Mouse (Mus musculus): ENCODE results near the gene Mapkapk3. TPM values are rescaled to one million over a fixed set of nuclear protein-coding genes. Genes with fewer than 3 reads are reported as not detected.

The Mapkapk3 gene
- total RNA-seq, 2 experiments from 2014 or later: 42.8 to 55.6 TPM

DNA sequence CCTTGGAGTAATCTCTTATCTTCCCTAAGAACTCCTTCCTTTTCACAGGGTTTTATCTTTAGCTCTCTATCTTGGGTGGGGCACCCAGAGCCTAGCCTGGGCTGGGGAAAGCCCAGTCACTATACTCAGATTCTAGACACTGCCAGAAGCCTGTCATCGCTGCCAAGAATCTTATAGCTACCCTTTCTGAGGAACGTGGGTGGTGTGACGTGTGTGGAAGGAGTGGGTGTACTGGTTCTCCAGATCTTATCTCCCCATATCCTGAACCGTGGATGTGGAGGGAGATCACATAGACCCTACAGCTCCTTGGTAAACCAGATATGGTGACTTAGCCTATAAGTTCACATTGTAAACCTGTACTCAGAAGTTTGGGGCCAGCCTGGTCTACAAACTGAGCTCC, 5.9 kb upstream of the Mapkapk3 start:
- no peak for DNase-seq (ENCODE audit: low spot score in 2 of 2)

DNA sequence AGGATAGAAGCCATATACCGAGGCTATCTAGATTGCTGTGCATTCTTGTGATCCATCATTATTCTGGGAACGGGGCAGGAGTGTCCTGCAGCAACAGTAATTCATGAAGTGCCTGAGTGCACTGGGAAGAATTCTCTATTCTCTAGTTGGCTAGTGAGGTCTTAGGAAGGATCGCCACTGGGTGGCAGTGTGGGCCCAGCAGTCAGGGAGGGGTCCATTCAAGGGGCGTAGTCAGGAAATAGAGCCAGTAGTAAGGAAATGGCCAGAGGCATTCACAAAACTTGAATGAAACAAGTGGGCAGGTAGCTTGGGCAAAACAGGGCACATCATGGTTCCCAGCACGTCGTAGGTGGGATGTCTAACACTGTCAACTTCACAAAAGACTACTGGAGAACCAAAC, 4.6 kb upstream of the Mapkapk3 start:
- DNase-seq (ENCODE audit: low spot score in 2 of 2): peak; percentile 81 to 85

DNA sequence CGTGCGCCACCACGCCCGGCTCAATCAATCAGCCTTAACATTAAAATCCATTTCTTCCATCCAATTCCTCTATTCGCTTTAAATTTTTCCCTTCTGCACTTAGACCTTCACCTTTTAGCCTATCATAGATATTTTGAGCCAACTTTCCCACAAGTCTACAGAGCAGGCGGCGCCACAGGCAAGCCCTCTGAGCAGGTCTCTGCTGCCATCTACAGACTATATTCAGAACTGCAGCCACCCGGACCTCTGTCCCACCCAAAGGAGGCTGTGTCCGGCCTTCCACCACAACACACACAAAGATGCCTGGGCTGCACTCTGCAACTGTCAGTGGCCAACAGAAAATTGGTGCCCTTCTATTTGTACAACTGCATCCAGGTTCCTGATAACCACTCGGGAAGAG, 1.2 kb upstream of the Mapkapk3 start:
- peak; percentile 89 to 90 for DNase-seq (ENCODE audit: low spot score in 2 of 2)

DNA sequence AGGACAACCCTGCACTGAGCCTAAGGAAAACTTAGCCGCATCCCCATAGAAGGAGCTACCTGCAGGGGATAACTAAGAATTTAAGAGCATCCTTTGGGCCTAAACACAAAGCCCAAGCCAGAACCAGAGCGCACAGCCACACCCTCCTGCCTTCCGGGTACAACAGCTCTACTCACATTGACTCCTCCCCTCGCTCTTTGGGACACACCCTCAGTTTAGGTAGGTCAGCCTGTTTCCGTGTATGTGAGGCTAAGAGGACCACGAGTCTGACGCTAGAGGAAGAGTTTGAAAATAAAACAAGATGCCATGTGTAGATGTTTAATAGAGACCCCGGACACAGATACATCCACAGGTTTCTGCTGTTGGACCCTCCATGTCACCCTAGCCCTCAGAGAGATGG, 966 bp downstream of the Mapkapk3 start:
- DNase-seq (ENCODE audit: low spot score in 2 of 2): no peak

DNA sequence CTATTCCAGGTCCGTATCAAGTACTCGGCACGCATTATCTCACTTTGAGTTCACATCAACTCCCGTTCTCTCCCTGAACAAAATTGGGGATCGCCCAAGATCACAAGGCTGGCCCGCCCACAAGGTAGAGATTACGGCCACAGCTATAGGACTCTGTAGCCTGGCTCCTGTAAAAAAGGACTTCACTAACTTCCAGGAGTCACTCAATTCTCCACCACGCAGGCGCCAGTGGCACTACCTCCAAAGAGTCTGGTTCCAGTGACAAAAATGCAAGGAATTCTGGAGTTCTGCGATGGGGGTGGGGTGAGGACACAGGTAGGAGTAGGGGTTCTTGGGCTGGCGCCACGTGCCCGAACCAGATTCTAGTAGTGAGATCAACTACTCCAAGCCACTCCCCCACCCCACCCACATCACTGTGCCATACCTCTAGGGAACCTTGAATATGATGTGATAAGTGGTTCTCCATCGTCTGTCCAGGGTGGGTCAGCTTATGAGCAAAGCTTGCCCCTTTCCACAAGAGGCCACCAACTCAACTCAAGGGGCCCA, 1.5 kb downstream of the Mapkapk3 start:
- no peak for DNase-seq (ENCODE audit: low spot score in 2 of 2)

DNA sequence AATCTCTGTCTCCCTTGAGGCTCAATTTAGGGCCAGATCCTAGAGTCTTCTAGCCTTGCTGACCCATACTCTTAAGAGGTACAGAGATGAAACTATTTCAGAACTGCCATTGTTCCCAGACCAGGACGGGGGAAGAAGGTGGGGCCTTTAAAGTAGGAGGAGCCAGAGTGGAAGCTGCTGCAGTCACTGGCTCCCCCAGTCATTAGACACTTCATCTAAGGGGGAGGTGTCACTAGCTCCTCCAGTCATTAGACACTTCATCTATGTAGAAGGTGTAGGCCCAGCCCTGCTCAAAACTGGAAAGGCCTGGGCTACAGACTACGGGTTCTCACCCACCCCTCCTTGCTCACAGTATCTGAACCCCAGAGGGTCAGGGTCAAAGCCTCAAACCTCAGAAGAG, 2.4 kb downstream of the Mapkapk3 start:
- no peak for DNase-seq (ENCODE audit: low spot score in 2 of 2)

DNA sequence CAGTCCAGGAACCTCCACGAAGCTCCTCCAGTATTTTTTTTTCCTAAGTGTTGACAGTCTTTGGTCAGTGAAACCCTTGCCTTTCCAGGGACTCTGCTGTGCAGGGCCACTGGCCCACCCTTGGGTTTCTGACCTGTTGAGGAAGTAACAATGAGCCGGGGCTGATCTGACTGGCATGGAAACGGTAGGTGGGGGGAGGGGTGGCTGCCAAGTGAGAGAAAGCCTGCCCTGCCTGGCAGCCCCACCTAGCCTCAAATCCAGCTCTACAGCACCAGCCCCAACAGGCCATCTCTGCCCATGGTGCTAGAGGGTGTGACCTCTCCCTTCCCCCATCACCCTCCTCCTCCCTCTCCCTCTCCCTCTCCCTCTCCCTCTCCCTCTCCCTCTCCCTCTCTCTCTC, 4.7 kb downstream of the Mapkapk3 start:
- DNase-seq (ENCODE audit: low spot score in 2 of 2): no peak

DNA sequence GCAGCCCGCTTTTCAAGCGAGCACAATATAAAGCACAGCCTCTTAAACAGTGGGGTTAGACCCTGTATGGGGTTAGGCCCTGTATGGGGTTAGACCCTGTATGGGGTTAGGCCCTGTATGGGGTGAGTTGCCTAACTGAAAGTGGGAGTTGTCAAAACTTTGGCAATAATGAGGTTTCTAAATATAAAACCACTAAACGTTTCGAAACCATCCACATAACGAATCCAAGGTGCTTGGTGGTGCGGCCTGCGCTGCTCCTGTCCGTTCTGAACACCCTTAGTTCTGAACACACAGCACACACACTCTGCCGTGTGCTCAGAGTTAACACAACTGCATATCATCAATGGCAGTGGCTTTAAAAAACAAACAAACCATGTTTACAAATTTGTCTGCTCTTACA, 6.7 kb downstream of the Mapkapk3 start:
- DNase-seq (ENCODE audit: low spot score in 2 of 2): no peak

DNA sequence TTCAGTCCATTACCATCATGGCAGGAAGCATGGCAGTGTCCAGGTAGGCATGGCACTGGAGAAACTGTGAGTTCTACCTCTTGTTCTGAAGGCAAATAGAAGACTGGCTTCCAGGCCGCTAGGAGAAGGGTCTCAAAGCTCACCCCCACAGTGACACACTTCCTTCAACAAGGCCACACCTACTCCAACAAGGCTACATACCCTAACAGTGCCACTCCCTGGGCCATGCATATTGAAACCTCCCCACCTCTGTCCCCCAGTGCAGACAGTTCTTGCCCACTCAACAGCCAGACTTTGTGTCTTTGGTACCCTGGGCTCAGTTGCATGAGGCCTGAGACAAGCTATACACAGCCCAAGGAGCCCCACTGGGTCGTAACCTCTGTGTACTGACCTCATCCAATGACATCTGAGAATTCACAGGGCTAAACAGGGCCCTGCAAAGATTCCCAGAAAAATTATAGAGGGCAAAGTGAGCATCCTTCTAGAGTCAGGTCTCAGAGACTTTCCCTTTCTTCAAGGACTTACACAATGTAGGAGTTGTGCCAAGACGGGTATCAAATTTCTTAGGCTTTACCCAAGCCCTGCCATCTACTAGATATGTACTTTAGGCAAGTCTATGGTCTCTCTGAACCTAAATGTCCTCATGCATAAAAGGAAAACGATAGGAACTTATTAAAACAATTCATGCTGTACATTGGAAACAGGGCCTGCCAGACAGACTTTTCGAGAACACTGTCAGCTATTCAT, 8.3 kb downstream of the Mapkapk3 start:
- no peak for DNase-seq (ENCODE audit: low spot score in 2 of 2)

DNA sequence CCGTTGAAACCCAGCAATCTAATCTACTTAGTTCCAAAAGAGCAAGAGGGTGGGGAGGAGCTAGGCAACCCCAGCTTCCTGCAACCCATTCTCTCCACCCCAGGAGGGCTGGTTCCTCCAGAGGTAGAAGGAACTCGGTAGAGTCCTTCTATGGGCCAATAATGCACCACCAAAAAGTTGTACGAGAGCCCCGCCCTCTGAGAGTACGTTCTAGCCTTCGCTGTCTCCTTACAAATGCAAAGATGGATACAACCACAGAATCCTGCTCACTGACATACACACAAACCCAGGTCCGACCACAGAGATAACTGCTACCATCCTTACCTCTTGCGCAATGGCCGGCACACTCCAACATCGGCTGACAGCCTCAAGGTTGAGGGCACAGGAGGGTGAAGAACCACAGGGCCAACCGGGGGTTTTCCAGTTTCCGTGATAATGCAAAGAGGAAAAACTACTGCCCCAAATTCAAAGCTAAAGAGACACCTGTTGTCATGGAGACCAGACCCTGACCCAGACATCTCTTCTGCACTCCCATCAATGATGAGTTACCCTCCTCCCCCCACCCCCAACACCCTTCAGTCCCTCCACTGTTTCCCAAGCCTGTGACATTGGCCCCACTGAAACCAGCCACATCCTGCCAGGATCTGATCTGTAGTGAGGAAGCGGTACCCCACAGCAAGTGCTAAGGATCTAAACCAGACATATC, 9.2 kb downstream of the Mapkapk3 start:
- DNase-seq (ENCODE audit: low spot score in 2 of 2): no peak

DNA sequence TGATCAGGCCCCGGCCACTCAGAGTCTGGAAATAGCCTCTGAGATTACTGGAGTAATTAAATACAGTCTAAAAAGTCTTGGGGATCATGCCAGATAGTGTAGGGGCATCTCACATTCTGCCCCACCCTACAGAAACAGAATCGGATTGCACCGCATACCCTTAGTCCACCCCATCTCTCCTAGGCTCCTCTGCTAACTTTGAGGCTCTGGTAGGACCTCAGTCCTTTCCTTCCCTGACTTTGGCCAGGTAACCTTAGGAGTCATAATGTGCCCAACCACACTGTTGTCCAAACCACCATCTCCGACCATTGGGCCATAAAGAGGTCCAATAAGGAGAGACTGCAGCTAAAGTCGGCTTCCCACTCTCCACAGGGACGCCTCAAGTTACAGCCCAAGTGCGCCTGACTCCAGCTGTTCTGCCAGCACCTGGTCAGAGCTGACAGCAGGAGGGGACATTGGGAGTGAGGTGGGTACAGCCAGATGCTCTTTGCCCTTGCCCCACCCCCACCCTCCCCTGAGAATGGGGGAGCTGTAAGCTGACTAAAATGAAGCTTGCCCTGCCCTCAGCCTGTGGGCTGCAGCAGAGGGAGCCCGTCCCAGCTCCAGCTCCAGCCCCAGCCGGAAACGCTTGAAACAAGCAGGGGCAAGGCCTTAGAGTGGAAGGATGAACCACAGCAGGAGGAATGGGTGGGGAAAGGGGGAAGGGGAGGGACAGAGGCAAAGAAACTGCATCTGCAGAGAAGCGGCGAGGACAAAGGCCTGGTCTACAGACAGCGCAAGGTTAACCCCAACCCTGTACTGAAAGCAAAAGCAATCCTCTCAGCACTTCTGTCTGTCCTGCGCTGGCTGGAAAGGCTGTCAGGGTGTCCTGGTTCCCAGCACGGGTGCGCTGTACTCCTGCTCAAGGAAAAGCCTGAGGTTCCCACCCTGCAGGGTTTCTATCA, 10.0 kb downstream of the Mapkapk3 start:
- DNase-seq (ENCODE audit: low spot score in 2 of 2): no peak

DNA sequence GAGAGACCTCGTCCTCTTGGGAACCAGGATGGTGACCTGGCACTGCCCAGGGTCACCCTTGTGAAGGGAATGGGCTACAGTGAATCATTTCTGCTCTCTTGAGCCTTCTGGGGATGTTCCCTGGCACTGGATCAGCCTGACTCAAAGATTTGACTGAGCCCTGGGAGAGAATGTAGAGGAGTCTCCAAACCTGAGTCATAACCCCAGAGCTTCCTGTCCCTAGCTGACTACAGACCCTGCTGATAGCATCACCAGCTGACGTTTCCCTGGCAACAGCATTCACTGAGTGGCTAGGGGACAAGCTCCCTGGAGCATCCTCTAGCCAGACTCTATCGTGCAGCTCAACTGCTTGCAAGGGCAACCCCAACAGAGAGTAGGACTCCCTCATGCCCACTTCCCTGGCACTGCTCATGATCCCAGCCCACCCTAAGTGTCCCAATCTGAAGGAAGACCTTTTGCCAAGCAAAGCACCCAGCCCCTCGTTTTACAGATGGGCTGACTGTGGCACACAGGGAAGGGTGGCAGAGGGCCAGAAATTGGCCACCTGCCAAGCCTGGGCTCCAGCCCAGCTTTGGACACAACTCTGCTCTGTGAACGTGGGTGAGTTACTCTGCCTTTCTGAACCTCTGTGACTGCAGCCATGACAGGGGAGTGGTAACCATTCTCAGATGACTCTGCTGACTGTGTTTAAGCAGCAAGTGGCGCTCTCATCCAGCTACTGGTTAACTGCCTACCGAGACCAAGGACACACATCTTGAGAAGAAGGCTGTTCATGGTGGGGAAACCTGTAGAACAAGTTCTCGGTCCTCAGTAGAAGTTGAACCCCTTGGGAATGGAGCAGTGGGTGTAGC, 10.9 kb downstream of the Mapkapk3 start:
- DNase-seq (ENCODE audit: low spot score in 2 of 2): peak in 1 of 2 experiments; percentile 63

DNA sequence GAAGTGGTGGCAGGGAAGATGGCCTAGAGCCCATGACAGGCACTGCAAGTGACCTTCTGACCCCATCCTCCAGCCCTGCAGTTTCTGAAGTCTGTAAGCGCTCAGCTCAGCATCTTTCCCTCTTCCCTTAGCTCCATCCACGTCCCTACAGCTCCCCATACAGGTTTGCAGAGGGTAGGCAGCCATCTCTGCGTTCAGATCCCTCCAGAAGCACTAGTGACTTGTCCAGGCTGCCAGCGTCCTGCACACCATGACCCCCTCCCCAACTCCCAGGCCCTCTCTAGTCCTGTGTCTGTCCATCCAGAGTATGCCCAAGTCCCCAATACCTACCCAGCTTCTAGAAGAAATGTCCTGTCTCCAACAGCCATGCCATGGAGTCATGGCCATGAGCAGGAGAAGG, 11.6 kb downstream of the Mapkapk3 start:
- DNase-seq (ENCODE audit: low spot score in 2 of 2): no peak

DNA sequence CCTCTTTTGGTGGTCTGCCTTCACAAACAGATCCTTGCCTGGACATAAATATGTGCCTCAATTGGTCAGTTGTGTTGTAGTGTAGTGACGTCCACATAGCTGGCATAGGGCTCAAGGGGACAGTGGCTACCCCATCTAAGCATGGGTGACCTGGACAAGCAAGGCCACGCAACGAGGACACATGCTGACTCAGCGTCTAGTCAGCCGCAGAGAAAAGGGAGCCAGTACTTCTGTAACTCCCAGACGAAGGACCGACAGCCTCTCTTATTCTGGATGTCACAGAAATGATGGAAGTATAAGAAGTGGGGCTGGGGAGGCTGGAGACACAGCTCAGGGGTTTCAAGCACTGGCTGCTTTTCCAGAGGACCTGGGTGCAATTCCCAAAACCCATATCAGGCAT, 12.1 kb downstream of the Mapkapk3 start:
- peak in 1 of 2 experiments; percentile 52 for DNase-seq (ENCODE audit: low spot score in 2 of 2)

DNA sequence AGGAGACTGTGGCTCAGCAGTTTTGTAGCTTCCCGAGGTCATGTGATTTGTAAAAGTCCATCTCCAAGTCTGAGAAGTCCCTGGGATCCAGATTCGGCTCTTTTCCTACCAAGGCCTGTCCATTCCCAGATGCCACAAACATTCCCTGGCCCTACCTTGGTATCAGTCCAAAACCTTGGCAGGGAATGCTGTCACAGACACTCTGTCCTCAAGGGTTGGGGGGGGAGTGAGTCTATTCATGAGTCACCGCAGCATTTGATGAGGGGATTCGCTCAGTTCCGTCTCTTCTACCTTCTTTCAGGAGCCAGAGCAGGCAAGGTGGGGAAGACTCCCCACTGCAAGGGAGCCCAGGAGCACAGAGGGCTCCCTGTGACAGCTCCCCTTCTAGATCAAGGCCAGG, 14.0 kb downstream of the Mapkapk3 start:
- DNase-seq (ENCODE audit: low spot score in 2 of 2): no peak

DNA sequence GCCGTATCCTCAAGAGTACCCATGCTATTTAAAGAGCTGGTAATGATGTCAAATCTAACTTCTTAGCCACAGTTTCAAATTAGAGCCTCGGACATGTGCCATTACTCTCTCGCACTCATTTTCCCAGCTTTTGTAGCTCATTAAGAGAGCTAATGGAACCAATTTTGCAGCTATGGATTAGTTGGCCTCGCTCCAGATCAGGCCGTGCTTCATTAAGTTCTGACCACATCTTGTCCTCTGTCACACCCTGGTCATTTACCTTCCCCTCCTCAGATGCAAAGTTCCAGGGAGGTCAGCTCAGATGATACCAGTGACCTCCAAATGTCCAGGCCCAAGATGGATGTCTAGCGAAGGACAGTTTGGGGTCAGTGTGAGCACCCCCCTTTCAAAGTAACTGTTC, 14.9 kb downstream of the Mapkapk3 start:
- no peak for DNase-seq (ENCODE audit: low spot score in 2 of 2)

DNA sequence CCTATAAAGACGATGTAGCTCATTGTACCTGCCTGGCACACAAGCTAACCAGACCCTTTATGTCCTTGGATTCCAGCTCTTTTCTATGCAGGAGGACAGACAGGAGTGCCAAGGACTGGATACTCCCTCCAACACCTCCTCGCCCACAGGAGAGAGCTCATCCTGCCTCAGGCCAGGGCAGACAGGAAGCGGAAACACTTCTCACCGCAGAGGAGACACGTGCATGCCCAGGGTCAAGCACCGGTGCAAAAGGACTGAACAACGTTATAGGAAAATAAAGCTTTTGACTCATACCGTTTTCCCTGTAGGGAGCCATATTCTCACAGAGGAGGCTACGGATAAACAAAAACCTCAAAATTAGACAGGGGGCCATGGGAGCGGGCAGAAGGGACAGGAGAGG, 16.5 kb downstream of the Mapkapk3 start:
- DNase-seq (ENCODE audit: low spot score in 2 of 2): no peak

DNA sequence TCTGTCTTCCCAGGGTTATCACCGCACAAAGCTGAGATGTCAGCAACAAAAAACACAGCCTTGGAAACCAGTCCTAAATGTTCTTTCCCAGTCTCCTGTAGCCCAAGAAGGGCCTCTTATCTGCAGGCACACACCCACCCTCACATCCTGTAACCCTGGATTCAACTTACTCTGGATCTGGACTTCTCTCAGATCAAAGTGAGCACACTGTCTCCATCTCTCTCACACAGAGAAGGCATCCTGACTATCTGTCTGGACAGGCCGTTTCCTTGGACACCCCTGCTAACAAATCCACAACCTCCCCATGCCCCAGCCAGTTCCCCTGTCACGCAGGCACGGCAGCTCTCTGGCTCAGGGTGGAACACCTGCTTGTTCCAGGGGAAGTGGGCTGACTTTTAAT, 17.4 kb downstream of the Mapkapk3 start:
- no peak for DNase-seq (ENCODE audit: low spot score in 2 of 2)

DNA sequence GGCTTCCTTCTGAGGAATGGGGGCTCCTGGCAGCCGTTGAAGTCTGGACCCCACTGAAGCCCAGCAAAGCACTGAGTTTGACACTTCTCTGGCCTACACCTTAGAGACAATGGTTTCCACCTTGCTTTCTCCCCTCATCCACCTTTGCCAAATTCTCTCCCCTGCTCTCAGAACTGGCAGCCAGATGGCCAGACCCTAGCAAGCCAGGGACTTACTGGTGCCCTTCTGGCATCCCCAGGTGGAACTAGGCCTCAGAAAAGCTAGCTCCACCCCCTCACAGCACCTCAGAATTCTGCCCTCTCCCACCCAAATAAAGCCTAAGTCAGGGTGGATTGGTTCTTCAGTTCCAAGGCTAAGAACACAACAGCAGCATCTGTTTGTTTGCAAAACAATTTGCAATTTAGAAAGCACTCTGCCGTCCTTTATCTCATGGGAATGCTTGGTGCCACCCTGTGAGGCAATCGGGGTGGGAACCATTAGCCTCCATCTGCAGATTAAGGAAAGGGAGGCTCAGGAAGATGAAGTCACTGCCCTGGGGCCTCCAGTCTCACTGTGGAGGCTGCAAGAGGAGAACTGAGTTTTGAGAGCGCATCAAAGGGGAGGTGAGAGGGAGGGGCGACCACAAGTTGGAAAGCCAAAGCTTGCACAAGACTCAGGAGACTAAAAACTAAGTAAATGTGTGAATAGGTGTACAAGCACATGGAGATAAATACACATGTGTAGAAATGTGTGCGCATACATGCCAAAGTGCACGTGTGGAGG, 18.3 kb downstream of the Mapkapk3 start:
- no peak for DNase-seq (ENCODE audit: low spot score in 2 of 2)

DNA sequence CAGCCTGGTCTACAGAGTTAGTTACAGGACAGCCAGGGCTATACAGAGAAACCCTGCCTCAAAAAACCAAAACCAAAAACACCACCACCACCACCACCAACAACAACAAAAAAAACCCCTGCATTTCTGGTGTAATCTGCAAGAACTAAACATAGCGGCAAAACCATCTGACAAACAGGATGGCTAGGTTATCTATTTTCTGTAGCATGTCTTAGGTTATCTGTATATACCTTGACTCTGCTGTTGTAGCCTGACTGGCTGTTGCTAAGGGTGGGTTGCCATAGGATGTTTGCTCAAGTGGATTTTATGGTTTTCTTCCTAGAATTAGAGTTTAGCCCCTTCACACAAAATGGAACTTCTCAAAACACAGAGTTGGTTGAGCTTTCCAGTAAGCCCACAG, 19.9 kb downstream of the Mapkapk3 start:
- no peak for DNase-seq (ENCODE audit: low spot score in 2 of 2)
